Mouse (Mus musculus): ENCODE data around the gene Smad3. TPM values are rescaled to one million over a fixed set of nuclear protein-coding genes. Genes with fewer than 3 reads are reported as not detected.

The Smad3 gene
- polyA plus RNA-seq, 1 experiment from 2014 or later: 5.0 TPM

GRCm38 (mm10) chr9:63650905-63651304 is 106.9 kb downstream of the Smad3 start:
- no peaks in the 10 kb centered on the region for H3K27me3 ChIP-seq (replicated peaks; ENCODE audit: control insufficient read depth, insufficient read depth, low read length)
- H3K9ac ChIP-seq (ENCODE audit: low read depth, low read length): no peak overlapping the region
- ATAC-seq: no peak
- no peak overlapping the region for H3K27ac ChIP-seq (ENCODE audit: low read depth, low read length)
- H3K4me2 ChIP-seq (replicated peaks; ENCODE audit: low read depth): no peak overlapping the region
- no peaks in the 10 kb centered on the region for H3K4me1 ChIP-seq (replicated peaks; ENCODE audit: control insufficient read depth, insufficient read depth, low read length)
- no peak for TF ChIP-seq CTCF (IDR thresholded peaks at IDR 0.05; ENCODE audit: low read depth)
- H3K4me3 ChIP-seq (ENCODE audit: low read depth, low read length): no peak overlapping the region
- no peaks in the 10 kb centered on the region for H3K9me3 ChIP-seq (ENCODE audit: control insufficient read depth)
- H3K36me3 ChIP-seq (ENCODE audit: control insufficient read depth, insufficient read depth): peaks cover 66% of the 10 kb centered on the region
- WGBS: 90% methylated on average over 14 of the region's 14 CpGs

DNA sequence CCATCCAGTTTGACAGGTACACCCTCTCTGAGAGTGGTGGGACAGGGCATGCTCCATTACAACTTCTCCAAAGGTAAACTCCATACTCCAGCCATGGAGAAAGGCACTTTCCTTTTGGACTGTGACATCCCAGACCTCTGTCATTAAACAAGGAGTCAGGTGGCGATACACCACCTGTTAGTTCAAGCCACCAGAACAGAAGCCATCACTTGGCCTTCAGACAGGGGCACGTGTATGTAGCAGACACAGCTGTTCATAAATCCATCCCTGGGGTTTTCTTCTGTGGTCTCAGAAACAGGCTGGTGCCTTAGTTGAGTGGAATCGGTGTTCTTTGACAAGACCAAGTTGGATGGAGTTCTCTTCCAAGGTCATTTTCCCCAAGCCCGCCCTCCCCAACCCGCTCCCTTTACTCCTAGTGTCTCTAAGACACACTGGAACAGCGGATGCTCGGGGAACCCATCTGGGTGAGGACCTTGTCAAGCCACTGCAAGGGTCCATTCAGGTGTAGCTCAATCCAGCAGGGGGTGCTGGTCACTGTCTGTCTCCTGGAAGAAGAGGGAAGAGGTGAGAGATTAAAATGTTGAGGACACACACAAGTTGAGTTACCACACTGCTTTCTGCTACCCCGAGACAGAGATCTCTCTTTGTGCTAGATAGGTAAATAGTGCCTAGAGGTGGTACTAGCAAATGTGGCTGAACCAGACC is 107.8 kb downstream of the Smad3 start:
- Histone ChIP-seq H3K27ac (ENCODE audit: low read depth, low read length) (no peak overlapping the region), H3K4me3 (ENCODE audit: low read depth, low read length) (no peak overlapping the region), H3K36me3 (ENCODE audit: control insufficient read depth, insufficient read depth) (peaks cover 66% of the 10 kb centered on the region), H3K27me3 (replicated peaks; ENCODE audit: control insufficient read depth, insufficient read depth, low read length) (no peaks in the 10 kb centered on the region), H3K4me2 (replicated peaks; ENCODE audit: low read depth) (no peak overlapping the region), H3K4me1 (replicated peaks; ENCODE audit: control insufficient read depth, insufficient read depth, low read length) (no peaks in the 10 kb centered on the region), H3K9me3 (ENCODE audit: control insufficient read depth) (no peaks in the 10 kb centered on the region), H3K9ac (ENCODE audit: low read depth, low read length) (no peak overlapping the region)
- TF ChIP-seq CTCF (IDR thresholded peaks at IDR 0.05; ENCODE audit: low read depth): peak; percentile 75
- 85% methylated on average over 8 of the region's 8 CpGs for WGBS
- no peak for ATAC-seq

DNA sequence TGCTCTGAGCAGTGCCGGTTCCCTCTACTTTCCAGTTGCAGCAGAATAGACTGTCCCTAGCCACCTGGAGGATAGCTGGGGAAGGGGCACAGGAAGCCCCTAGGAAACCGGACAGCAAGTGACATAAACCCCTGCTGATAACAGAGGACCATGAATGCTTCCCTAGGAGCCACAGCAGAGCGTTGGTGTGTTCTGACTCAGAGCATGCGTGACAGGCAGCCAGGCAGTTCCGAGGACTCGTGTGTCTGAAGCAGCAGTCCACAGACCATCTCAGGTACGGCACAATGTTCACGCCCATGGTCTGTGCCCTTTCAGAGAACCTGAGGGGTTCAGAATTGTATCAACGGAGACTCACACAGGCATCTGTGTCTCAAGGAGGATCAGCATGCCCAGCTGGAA is 109.3 kb downstream of the Smad3 start:
- ATAC-seq: no peak
- Histone ChIP-seq H3K4me2 (replicated peaks; ENCODE audit: low read depth) (no peak overlapping the region), H3K4me3 (ENCODE audit: low read depth, low read length) (no peak overlapping the region), H3K36me3 (ENCODE audit: control insufficient read depth, insufficient read depth) (peaks cover 63% of the 10 kb centered on the region), H3K27ac (ENCODE audit: low read depth, low read length) (no peak overlapping the region), H3K9ac (ENCODE audit: low read depth, low read length) (no peak overlapping the region), H3K9me3 (ENCODE audit: control insufficient read depth) (no peaks in the 10 kb centered on the region), H3K4me1 (replicated peaks; ENCODE audit: control insufficient read depth, insufficient read depth, low read length) (no peaks in the 10 kb centered on the region), H3K27me3 (replicated peaks; ENCODE audit: control insufficient read depth, insufficient read depth, low read length) (no peaks in the 10 kb centered on the region)
- TF ChIP-seq CTCF (IDR thresholded peaks at IDR 0.05; ENCODE audit: low read depth): no peak
- 85% methylated on average over 9 of the region's 9 CpGs for WGBS

- ATAC-seq: no peak
- Histone ChIP-seq H3K9me3 (ENCODE audit: control insufficient read depth) (no peaks in the 10 kb centered on the region), H3K27ac (ENCODE audit: low read depth, low read length) (no peak overlapping the region), H3K4me2 (replicated peaks; ENCODE audit: low read depth) (no peak overlapping the region), H3K4me3 (ENCODE audit: low read depth, low read length) (no peak overlapping the region), H3K4me1 (replicated peaks; ENCODE audit: control insufficient read depth, insufficient read depth, low read length) (no peaks in the 10 kb centered on the region), H3K9ac (ENCODE audit: low read depth, low read length) (no peak overlapping the region), H3K36me3 (ENCODE audit: control insufficient read depth, insufficient read depth) (peaks cover 60% of the 10 kb centered on the region), H3K27me3 (replicated peaks; ENCODE audit: control insufficient read depth, insufficient read depth, low read length) (no peaks in the 10 kb centered on the region)
- TF ChIP-seq CTCF (IDR thresholded peaks at IDR 0.05; ENCODE audit: low read depth): no peak
- WGBS: 80% methylated on average over 9 of the region's 9 CpGs
Observed at GRCm38 (mm10) chr9:63647581-63648519, 109.9 kb downstream of the Smad3 start.

GRCm38 (mm10) chr9:63645084-63645483 is 112.7 kb downstream of the Smad3 start:
- no peaks in the 10 kb centered on the region for H3K9me3 ChIP-seq (ENCODE audit: control insufficient read depth)
- ATAC-seq: no peak
- H3K4me3 ChIP-seq (ENCODE audit: low read depth, low read length): no peak overlapping the region
- no peaks in the 10 kb centered on the region for H3K4me1 ChIP-seq (replicated peaks; ENCODE audit: control insufficient read depth, insufficient read depth, low read length)
- no peak overlapping the region for H3K9ac ChIP-seq (ENCODE audit: low read depth, low read length)
- no peak overlapping the region for H3K4me2 ChIP-seq (replicated peaks; ENCODE audit: low read depth)
- H3K27me3 ChIP-seq (replicated peaks; ENCODE audit: control insufficient read depth, insufficient read depth, low read length): no peaks in the 10 kb centered on the region
- no peak for TF ChIP-seq CTCF (IDR thresholded peaks at IDR 0.05; ENCODE audit: low read depth)
- no peak overlapping the region for H3K27ac ChIP-seq (ENCODE audit: low read depth, low read length)
- WGBS: 78% methylated on average over 8 of the region's 8 CpGs
- peaks cover 51% of the 10 kb centered on the region; the same call in 1 of the 2 replicates for H3K36me3 ChIP-seq (ENCODE audit: control insufficient read depth, insufficient read depth)

DNA sequence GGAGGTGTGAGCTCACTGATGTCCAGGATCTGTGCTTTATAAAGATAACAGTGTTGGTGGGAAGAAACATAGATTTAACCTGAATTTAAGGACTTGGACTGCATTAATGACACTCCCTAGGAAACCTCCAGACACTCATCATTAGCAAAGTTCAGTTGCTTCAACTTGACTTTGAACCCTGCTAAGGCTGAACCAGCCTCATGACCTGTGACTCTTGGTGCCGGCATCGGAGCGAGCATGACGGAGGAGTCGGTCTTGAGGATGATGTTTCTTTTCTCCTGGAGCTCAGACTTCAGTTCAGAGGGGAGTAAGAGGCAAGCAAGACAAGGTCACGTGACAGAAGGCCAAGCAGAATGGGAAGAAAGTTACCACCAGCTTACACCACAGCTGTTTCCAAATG is 113.8 kb downstream of the Smad3 start:
- no peak overlapping the region for H3K4me3 ChIP-seq (ENCODE audit: low read depth, low read length)
- H3K9ac ChIP-seq (ENCODE audit: low read depth, low read length): no peak overlapping the region
- H3K9me3 ChIP-seq (ENCODE audit: control insufficient read depth): no peaks in the 10 kb centered on the region
- no peak overlapping the region for H3K4me2 ChIP-seq (replicated peaks; ENCODE audit: low read depth)
- no peaks in the 10 kb centered on the region for H3K27me3 ChIP-seq (replicated peaks; ENCODE audit: control insufficient read depth, insufficient read depth, low read length)
- 0 out of 2 replicates have a peak, but pooled peaks have one; percentile 29 for ATAC-seq
- TF ChIP-seq CTCF (IDR thresholded peaks at IDR 0.05; ENCODE audit: low read depth): no peak
- WGBS: 83% methylated on average over 6 of the region's 6 CpGs
- H3K4me1 ChIP-seq (replicated peaks; ENCODE audit: control insufficient read depth, insufficient read depth, low read length): no peaks in the 10 kb centered on the region
- peaks cover 51% of the 10 kb centered on the region; the same call in 1 of the 2 replicates for H3K36me3 ChIP-seq (ENCODE audit: control insufficient read depth, insufficient read depth)
- peak overlapping the region; percentile 28; the same call in 1 of the 2 replicates for H3K27ac ChIP-seq (ENCODE audit: low read depth, low read length)

All from intestine, postnatal 0 days (tissue).